Mouse (Mus musculus) lung, embryonic 14.5 days (tissue): ENCODE results near the gene Npr1. TPM values are rescaled to one million over a fixed set of nuclear protein-coding genes. Genes with fewer than 3 reads are reported as not detected.

Experiments used
- ATAC-seq: fragments of 200-750 bp; cut with Nextera tagmentation; 2 replicates; pipeline ENCODE4 v1.8.0; 2017; ENCODE audit warnings: mild to moderate bottlenecking, moderate TSS enrichment, moderate library complexity; ENCODE audit not compliant: insufficient read depth
- DNase-seq: peaks from one replicate; pipeline ENCODE4 v3.0.0-alpha.2; 2015
- H3K27ac ChIP-seq: fragments of 300-500 bp; sonication (generic); 2 replicates; pipeline ENCODE4 v1.5.1; 2014; ENCODE audit warnings: low read depth, mild to moderate bottlenecking, moderate library complexity
- H3K27me3 ChIP-seq: fragments of 300-500 bp; sonication (generic); 2 replicates; pipeline ENCODE4 v1.6.1; 2014; ENCODE audit warnings: low read length, control low read depth; ENCODE audit not compliant: insufficient read depth
- H3K36me3 ChIP-seq: fragments of 300-500 bp; sonication (generic); 2 replicates; pipeline ENCODE4 v1.6.1; 2014; ENCODE audit warnings: control low read depth; ENCODE audit not compliant: insufficient read depth
- H3K4me1 ChIP-seq: fragments of 300-500 bp; sonication (generic); 2 replicates; pipeline ENCODE4 v1.6.1; 2014; ENCODE audit warnings: antibody characterized with exemption, control low read depth; ENCODE audit not compliant: insufficient read depth
- H3K4me2 ChIP-seq: fragments of 300-500 bp; sonication (generic); 2 replicates; pipeline ENCODE4 v1.6.1; 2014; ENCODE audit warnings: mild to moderate bottlenecking
- H3K4me3 ChIP-seq: fragments of 300-500 bp; sonication (generic); 2 replicates; pipeline ENCODE4 v1.5.1; 2014; ENCODE audit warnings: low read depth, low read length
- H3K9ac ChIP-seq: fragments of 300-500 bp; sonication (generic); 2 replicates; pipeline ENCODE4 v1.6.1; 2014
- H3K9me3 ChIP-seq: fragments of 300-500 bp; sonication (generic); 2 replicates; pipeline ENCODE4 v1.6.1; 2016; ENCODE audit warnings: low read depth, low read length, control low read depth
- CTCF ChIP-seq: IDR thresholded peaks from 2 replicates; pipeline ENCODE4 v1.5.1; 2016; ENCODE audit warnings: antibody characterized with exemption, low read depth
- WGBS: fragments of 180-500 bp; shearing (Covaris S2); extraction: QIAGEN DNeasy Blood & Tissue Kit; methylation state at CpG from one replicate; pipeline ENCODE4 v1.1.7; 2014; 5-methylcytosine and 5-hydroxymethylcytosine counted together
- polyA plus RNA-seq: library from polyadenylated mRNA; unstranded; fragments of >200 nt; fragmentation: Nextera tagmentation; extraction: Ambion mirVana; gene quantifications from 2 replicates; pipeline ENCODE4 v1.2.1, GENCODE M21; 2014

Npr1 gene
- polyA plus RNA-seq, 1 experiment from 2014 or later: 17.8 TPM

GRCm38 (mm10) chr3:90509747-90510123 is 44.1 kb upstream of the Npr1 start:
- DNase-seq (no peak), ATAC-seq (0 out of 2 replicates have a peak, but pooled peaks have one; percentile 0)
- no peaks in the 10 kb centered on the region for H3K9me3 ChIP-seq
- 16% methylated on average over 2 of the region's 2 CpGs for WGBS
- H3K36me3 ChIP-seq: peaks cover 31% of the 10 kb centered on the region
- no peak overlapping the region for H3K9ac ChIP-seq
- H3K27me3 ChIP-seq: no peaks in the 10 kb centered on the region; the same call in 1 of the 2 replicates
- H3K4me1 ChIP-seq: peaks cover 10% of the 10 kb centered on the region
- peak overlapping the region; percentile 89 for H3K4me3 ChIP-seq
- H3K27ac ChIP-seq: peak overlapping the region; percentile 25; the same call in 1 of the 2 replicates
- no peak for TF ChIP-seq CTCF
- H3K4me2 ChIP-seq: peak overlapping the region; percentile 46

- ATAC-seq: peak; percentile 91
- Histone ChIP-seq H3K36me3 (peaks cover 37% of the 10 kb centered on the region), H3K27me3 (no peaks in the 10 kb centered on the region; the same call in 1 of the 2 replicates), H3K9me3 (no peaks in the 10 kb centered on the region), H3K9ac (peak within 1 kb of the TSS; percentile 97), H3K4me1 (peaks cover 10% of the 10 kb centered on the region), H3K27ac (peak within 1 kb of the TSS; percentile 94), H3K4me2 (peak within 1 kb of the TSS; percentile 89), H3K4me3 (peak within 1 kb of the TSS; percentile 89)
- TF ChIP-seq CTCF: no peak
- under 1% methylated on average over 66 of the region's 66 CpGs for WGBS
- DNase-seq: peak; percentile 100
Observed at GRCm38 (mm10) chr3:90508950-90509746, 43.5 kb upstream of the Npr1 start, which contains the start of gene Chtop. Chtop (minus strand) TSS chr3:90509498.

- H3K9ac ChIP-seq: peak overlapping the region; percentile 97
- no peaks in the 10 kb centered on the region; the same call in 1 of the 2 replicates for H3K27me3 ChIP-seq
- 2% methylated on average over 20 of the region's 20 CpGs for WGBS
- H3K4me3 ChIP-seq: peak overlapping the region; percentile 89
- H3K27ac ChIP-seq: peak overlapping the region; percentile 94
- peaks cover 10% of the 10 kb centered on the region for H3K4me1 ChIP-seq
- H3K9me3 ChIP-seq: no peaks in the 10 kb centered on the region
- H3K4me2 ChIP-seq: peak overlapping the region; percentile 89
- DNase-seq (no peak), ATAC-seq (no peak)
- TF ChIP-seq CTCF: no peak
- peaks cover 44% of the 10 kb centered on the region for H3K36me3 ChIP-seq
Observed at GRCm38 (mm10) chr3:90508287-90508949, 42.8 kb upstream of the Npr1 start.

GRCm38 (mm10) chr3:90506362-90506761 is 40.7 kb upstream of the Npr1 start:
- Histone ChIP-seq H3K27me3 (no peaks in the 10 kb centered on the region), H3K27ac (no peak overlapping the region), H3K4me3 (no peak overlapping the region), H3K4me2 (no peak overlapping the region), H3K9ac (no peak overlapping the region), H3K9me3 (no peaks in the 10 kb centered on the region), H3K4me1 (peaks cover 10% of the 10 kb centered on the region), H3K36me3 (peaks cover 64% of the 10 kb centered on the region)
- no peak for ATAC-seq
- TF ChIP-seq CTCF: no peak
- WGBS: 60% methylated on average over 3 of the region's 3 CpGs
- no peak for DNase-seq

GRCm38 (mm10) chr3:90505216-90505615 is 39.5 kb upstream of the Npr1 start:
- Histone ChIP-seq H3K27ac (no peak overlapping the region), H3K9me3 (no peaks in the 10 kb centered on the region), H3K4me3 (no peak overlapping the region), H3K4me1 (peaks cover 10% of the 10 kb centered on the region), H3K4me2 (no peak overlapping the region), H3K9ac (no peak overlapping the region), H3K36me3 (peaks cover 73% of the 10 kb centered on the region), H3K27me3 (no peaks in the 10 kb centered on the region)
- 88% methylated on average over 5 of the region's 5 CpGs for WGBS
- no peak for ATAC-seq
- TF ChIP-seq CTCF: no peak
- DNase-seq: peak; percentile 36

GRCm38 (mm10) chr3:90503444-90503843 is 37.8 kb upstream of the Npr1 start:
- H3K9ac ChIP-seq: no peak overlapping the region
- no peak overlapping the region for H3K4me2 ChIP-seq
- 58% methylated on average over 4 of the region's 4 CpGs for WGBS
- peaks cover 90% of the 10 kb centered on the region for H3K36me3 ChIP-seq
- TF ChIP-seq CTCF: no peak
- H3K4me1 ChIP-seq: peaks cover 10% of the 10 kb centered on the region
- no peaks in the 10 kb centered on the region for H3K9me3 ChIP-seq
- H3K27me3 ChIP-seq: no peaks in the 10 kb centered on the region
- ATAC-seq: no peak
- no peak for DNase-seq
- H3K4me3 ChIP-seq: no peak overlapping the region
- no peak overlapping the region for H3K27ac ChIP-seq

- no peak overlapping the region for H3K9ac ChIP-seq
- H3K9me3 ChIP-seq: no peaks in the 10 kb centered on the region
- no peak for TF ChIP-seq CTCF
- no peak overlapping the region for H3K4me2 ChIP-seq
- no peaks in the 10 kb centered on the region for H3K27me3 ChIP-seq
- H3K27ac ChIP-seq: no peak overlapping the region
- no peak overlapping the region for H3K4me3 ChIP-seq
- ATAC-seq (no peak), DNase-seq (no peak)
- no peaks in the 10 kb centered on the region for H3K4me1 ChIP-seq
- H3K36me3 ChIP-seq: peaks cover 65% of the 10 kb centered on the region
Observed at GRCm38 (mm10) chr3:90497597-90497996, 31.9 kb upstream of the Npr1 start.
